Mouse (Mus musculus) gastrocnemius, postnatal 36 days (tissue): ENCODE measurements around the gene Map1s. TPM values are rescaled to one million over a fixed set of nuclear protein-coding genes. Genes with fewer than 3 reads are reported as not detected.

Experiments
- DNase-seq, 2 experiments: peaks; one replicate each; pipeline ENCODE4 v3.0.0; 2022
- intact Hi-C: fragments of 180-260 bp; cut with DNase I; formaldehyde crosslinking; loops from one replicate; pipeline ENCODE4 v1.15.1; 2025
- microRNA-seq, 2 experiments: library from miRNA; unstranded; fragments of <30 nt; microRNA quantifications; one replicate each; pipeline ENCODE4 v1.2.0; 2021
- total RNA-seq, 2 experiments: library from RNA; stranded (reverse); gene quantifications; 2 replicates each; pipeline ENCODE4 v1.2.3; 2021

Map1s gene
- total RNA-seq, 2 experiments from 2014 or later = 9.6 to 15.6 TPM

GRCm38 (mm10) chr8:70928096-70928495 is 22.4 kb downstream of the Map1s start:
- intact Hi-C loops = no loop called here
- no peak for DNase-seq

DNA sequence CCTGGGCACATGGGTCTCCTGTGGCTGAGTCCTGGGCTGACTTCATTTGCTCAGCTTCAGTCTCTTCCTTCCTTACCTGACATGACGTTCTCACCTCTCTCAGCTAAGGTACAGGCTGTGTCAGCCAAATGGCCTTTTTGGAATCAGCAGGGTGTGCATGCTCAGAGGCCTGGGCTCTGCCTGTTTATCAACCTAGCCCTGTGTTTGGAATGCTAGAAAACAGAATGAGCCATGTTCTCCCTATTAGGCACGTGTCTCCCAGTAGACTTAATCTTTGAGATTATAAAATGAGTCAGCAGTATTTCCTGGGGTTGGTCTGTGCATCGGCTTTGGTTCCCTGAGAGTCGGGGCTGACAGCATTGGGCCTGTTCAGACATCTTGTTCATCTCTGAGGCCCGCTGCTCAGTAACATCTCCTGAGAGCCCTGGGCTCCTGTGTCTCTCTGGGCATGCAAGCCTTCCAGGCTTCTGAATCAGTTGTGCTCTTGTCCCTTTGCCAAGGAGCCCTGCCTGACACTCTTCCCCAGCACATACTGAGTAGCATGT is 23.1 kb downstream of the Map1s start:
- DNase-seq = no peak
- intact Hi-C loops = no loop called here

DNA sequence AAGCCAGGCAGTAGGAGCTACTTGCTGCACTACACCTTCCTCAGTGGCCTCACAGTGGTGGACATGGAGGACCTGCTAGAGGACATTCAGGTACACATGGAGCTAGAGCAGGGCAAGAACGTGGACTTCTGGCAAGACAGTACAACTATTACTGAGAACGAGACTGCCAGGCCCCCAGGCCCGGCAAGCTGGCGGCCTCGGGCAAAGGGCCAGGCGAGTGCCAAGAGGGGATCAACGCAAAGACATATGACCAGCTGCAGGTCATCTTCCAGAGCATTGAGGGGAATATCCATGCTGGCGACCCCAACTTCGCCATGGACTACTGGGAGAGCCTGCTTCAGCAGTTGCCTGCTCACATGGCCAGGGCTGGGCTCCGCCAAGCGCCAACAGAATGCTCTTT is 26.0 kb downstream of the Map1s start:
- no peak for DNase-seq
- intact Hi-C loops = no loop called here

GRCm38 (mm10) chr8:70933036-70933435 is 27.3 kb downstream of the Map1s start:
- DNase-seq = no peak
- intact Hi-C loops = no loop called here

GRCm38 (mm10) chr8:70934786-70935185 is 29.1 kb downstream of the Map1s start:
- no peak for DNase-seq
- intact Hi-C loops = no loop called here

GRCm38 (mm10) chr8:70937200-70937599 is 31.5 kb downstream of the Map1s start:
- intact Hi-C loops = no loop called here
- DNase-seq = no peak

DNA sequence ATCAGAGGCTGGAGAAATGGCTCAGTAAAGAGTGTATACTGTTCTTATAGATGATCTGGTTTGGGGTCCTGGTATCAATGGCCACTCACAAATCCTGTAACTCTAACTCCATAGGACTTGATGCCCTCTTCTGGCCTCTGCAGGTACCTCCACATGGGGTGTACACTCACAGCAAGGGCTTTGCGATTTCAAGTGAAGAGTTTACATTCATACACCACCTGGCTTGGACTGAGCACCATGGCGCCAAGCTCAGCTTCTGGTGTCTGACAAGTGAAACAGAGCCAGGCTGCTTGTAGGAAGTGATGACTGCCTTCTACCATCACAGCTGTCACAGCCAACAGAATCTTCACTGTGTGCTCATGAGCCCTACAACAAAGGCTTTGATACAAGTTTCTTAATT is 35.7 kb downstream of the Map1s start:
- no peak for DNase-seq
- intact Hi-C loops = no loop called here

DNA sequence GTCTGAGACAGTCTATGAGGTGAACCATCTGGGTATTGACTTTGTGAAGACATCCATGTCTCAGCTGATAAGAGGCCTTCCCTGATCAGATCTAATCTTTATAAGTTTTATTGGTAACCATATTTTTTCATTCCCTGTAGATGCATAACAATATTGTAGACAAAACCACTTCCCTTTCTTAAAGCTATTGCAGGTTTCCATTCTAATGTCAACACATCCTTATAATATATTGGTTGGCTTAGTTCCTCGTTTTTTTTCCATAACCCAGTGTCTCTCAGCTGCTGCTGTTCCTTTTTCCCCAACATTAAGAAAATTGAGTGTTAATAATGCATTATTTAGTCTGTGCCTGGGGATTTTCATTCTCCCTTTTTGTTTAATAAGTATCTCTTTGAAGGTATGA is 37.5 kb downstream of the Map1s start:
- intact Hi-C loops = no loop called here

DNA sequence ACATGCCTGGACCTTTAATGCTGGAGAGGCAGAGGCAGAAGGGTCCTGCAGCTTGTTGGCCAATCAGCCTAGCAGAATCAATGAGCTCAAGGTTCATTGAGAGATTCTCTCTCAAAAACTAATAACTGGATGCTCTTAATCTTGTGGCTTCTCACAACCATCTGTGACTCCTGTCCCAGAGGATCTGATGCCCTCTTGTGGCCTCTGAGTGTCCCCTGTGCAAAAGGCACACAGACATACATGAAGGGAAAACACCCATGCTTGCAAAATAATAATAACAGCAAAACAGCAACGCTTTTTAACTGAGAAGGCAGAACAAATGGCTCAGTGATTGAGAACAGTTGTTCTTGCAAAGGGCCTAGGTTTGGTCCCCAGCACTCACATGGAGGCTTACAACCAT is 44.1 kb downstream of the Map1s start:
- DNase-seq = no peak
- intact Hi-C loops = no loop called here

More for the DNA sequence above, 37.5 kb downstream of the Map1s start:
- DNase-seq = no peak

- intact Hi-C loops = no loop called here
- no peak for DNase-seq
Observed at GRCm38 (mm10) chr8:70960703-70961472, 55.2 kb downstream of the Map1s start.

- no peak for DNase-seq
- intact Hi-C loops = no loop called here
Observed at GRCm38 (mm10) chr8:70964159-70964558, 58.4 kb downstream of the Map1s start.

DNA sequence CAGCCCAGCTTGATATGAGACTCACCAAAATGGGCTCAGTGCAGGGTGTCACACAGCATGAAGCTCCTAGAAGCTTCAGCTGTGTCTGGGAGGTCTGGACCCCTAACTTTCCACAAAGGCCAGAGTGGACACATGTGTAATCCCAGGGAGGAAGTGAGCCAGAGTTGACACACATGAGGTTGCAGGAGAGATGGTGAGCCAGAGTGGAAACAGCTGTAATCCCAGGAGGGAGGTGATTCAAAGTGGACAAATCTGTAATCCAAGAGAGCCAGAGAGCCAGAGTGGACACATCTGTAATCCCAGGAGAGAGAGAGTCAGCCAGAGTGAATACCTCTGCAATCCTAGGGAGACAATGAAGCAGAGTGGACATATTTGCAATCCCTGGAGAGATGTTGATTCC is 59.1 kb downstream of the Map1s start:
- intact Hi-C loops = no loop called here
- DNase-seq = no peak

Small RNA genes within 50 kb of the gene (microRNA-seq; reads per million reads assigned to microRNA genes)
- gene Mir1969 (1.1 to 3.0 reads per million in 2 experiments), gene Mir7067 (0 reads per million in 2 experiments)

Other genes starting within 250 kb of the Map1s start
- gene Pgpep1, start 245.5 kb upstream of the Map1s start, total RNA-seq = 10 to 100 TPM; 11.1 to 15.9 TPM
- gene Lsm4, start 232.7 kb upstream of the Map1s start, total RNA-seq = 10 to 100 TPM; 54.9 to 63.3 TPM
- 10 to 100 TPM; 60.6 to 77.9 TPM for gene Jund, start 207.0 kb upstream of the Map1s start, total RNA-seq
- under 1 TPM in 1 of 2 experiments, not detected in 1; 0.05 TPM for gene Iqcn, start 202.5 kb upstream of the Map1s start, total RNA-seq
- not detected for gene Gm3336, start 187.4 kb upstream of the Map1s start, total RNA-seq
- gene Pde4c, start 182.2 kb upstream of the Map1s start, total RNA-seq = 1 to 10 TPM; 1.9 to 2.1 TPM
- 10 to 100 TPM; 36.8 to 37.3 TPM for gene Rab3a, start 151.3 kb upstream of the Map1s start, total RNA-seq
- 10 to 100 TPM; 20.7 to 21.4 TPM for gene Mpv17l2, start 145.0 kb upstream of the Map1s start, total RNA-seq
- gene Pik3r2, start 129.2 kb upstream of the Map1s start, total RNA-seq = 10 to 100 TPM; 14.3 to 16.1 TPM
- gene Mast3, start 100.9 kb upstream of the Map1s start, total RNA-seq = 1 to 10 TPM; 2.9 to 4.1 TPM
- gene Il12rb1, start 97.5 kb upstream of the Map1s start, total RNA-seq = under 1 TPM in 1 of 2 experiments, not detected in 1; 0.15 TPM
- 10 to 100 TPM; 47.9 to 92.8 TPM for gene Arrdc2, start 66.2 kb upstream of the Map1s start, total RNA-seq
- 10 to 100 TPM; 12.8 to 18.3 TPM for gene Kcnn1, start 42.7 kb upstream of the Map1s start, total RNA-seq
- gene Ccdc124, start 32.0 kb upstream of the Map1s start, total RNA-seq = 10 to 100 TPM; 56.2 to 64.3 TPM
- under 1 TPM in 1 of 2 experiments, not detected in 1; 0.10 TPM for gene Slc5a5, start 13.2 kb upstream of the Map1s start, total RNA-seq
- 100 to 1,000 TPM; 802 to 969 TPM for gene Rpl18a, start 8.5 kb upstream of the Map1s start, total RNA-seq